Mouse (Mus musculus) heart, adult 18-20 months (tissue): ENCODE results near the gene Rnf128. TPM values are rescaled to one million over a fixed set of nuclear protein-coding genes. Genes with fewer than 3 reads are reported as not detected.
A peak's percentile ranks its signal among the peaks of the same experiment; 100 is the strongest.

Source experiments
- DNase-seq, 2 experiments: peaks; one replicate each; pipeline ENCODE4 v3.0.0; 2021 to 2022; ENCODE audit warnings: mixed read lengths in 1 of 2
- total RNA-seq, 2 experiments: library from RNA; stranded (reverse); gene quantifications; 2 replicates each; pipeline ENCODE4 v1.2.3; 2021

Rnf128 gene
- total RNA-seq, 2 experiments from 2014 or later: 67.3 to 75.5 TPM

GRCm38 (mm10) chrX:139622071-139622470 lies 59.0 kb downstream of the Rnf128 start:
- no peak for DNase-seq

GRCm38 (mm10) chrX:139634758-139635157 lies 71.6 kb downstream of the Rnf128 start:
- DNase-seq: no peak

- no peak for DNase-seq
These were observed 76.6 kb downstream of the Rnf128 start for GRCm38 (mm10) chrX:139639744-139640143.

- DNase-seq: no peak
These were observed 77.3 kb downstream of the Rnf128 start for GRCm38 (mm10) chrX:139640418-139640817.

- DNase-seq: no peak
These were observed 89.1 kb downstream of the Rnf128 start for GRCm38 (mm10) chrX:139652226-139652625.

GRCm38 (mm10) chrX:139653292-139653691 lies 90.2 kb downstream of the Rnf128 start:
- DNase-seq: peak; percentile 7 to 8

GRCm38 (mm10) chrX:139654350-139655063 lies 91.4 kb downstream of the Rnf128 start:
- DNase-seq: no peak

- DNase-seq: no peak
These were observed 99.0 kb downstream of the Rnf128 start for GRCm38 (mm10) chrX:139662111-139662510.

GRCm38 (mm10) chrX:139665829-139666228 lies 102.7 kb downstream of the Rnf128 start:
- DNase-seq: no peak

GRCm38 (mm10) chrX:139684410-139684774 lies 121.3 kb downstream of the Rnf128 start:
- DNase-seq: no peak

GRCm38 (mm10) chrX:139684775-139685695 lies 121.9 kb downstream of the Rnf128 start, which contains the start of gene Tbc1d8b:
Gene Tbc1d8b, plus strand, starts transcription at chrX:139684996.
- DNase-seq: peak; percentile 89 to 94

GRCm38 (mm10) chrX:139714381-139714780 lies 151.3 kb downstream of the Rnf128 start, which contains the start of gene Gm15013:
Gene Gm15013, minus strand, starts transcription at chrX:139714481.
- no peak for DNase-seq

GRCm38 (mm10) chrX:139722350-139722749 lies 159.2 kb downstream of the Rnf128 start:
- DNase-seq: no peak

Other genes with a start within 250 kb of the Rnf128 start
- not detected for gene Trap1a, start 229.6 kb upstream of the Rnf128 start, total RNA-seq
- gene D330045A20Rik, start 82.9 kb upstream of the Rnf128 start, total RNA-seq: under 1 TPM; 0.08 to 0.15 TPM
- 1 to 10 TPM; 5.6 to 5.7 TPM for gene Tbc1d8b, start 121.7 kb downstream of the Rnf128 start, total RNA-seq
- not detected for gene Gm15013, start 151.2 kb downstream of the Rnf128 start, total RNA-seq
- not detected for gene Ripply1, start 219.0 kb downstream of the Rnf128 start, total RNA-seq
- gene Cldn2, start 237.5 kb downstream of the Rnf128 start, total RNA-seq: not detected